Mouse (Mus musculus) megakaryocyte, embryonic 14.5 days (primary cell): ENCODE measurements around the gene Kcnk16.

ENCODE experiments used
- FLI1 ChIP-seq: IDR thresholded peaks from 2 replicates; pipeline ENCODE4 v1.6.1; 2012; ENCODE audit warnings: low read length, inconsistent platforms, mixed read lengths
- GATA1 ChIP-seq: IDR thresholded peaks from 3 replicates; pipeline ENCODE4 v1.6.1; 2012; ENCODE audit warnings: mixed read lengths, low read length, inconsistent platforms, borderline replicate concordance

GRCm38 (mm10) chr14:20258185-20259113, 10.6 kb downstream of the Kcnk16 start:
- no peak for TF ChIP-seq GATA1
- no peak for TF ChIP-seq FLI1
